Mouse (Mus musculus) hindbrain, embryonic 12.5 days (tissue): Measurements from ENCODE around the gene Gm10153. TPM values are rescaled to one million over a fixed set of nuclear protein-coding genes. Genes with fewer than 3 reads are reported as not detected.
"Not testable (repeated sequence)": the region's sequence is repeated elsewhere in the genome, so short reads cannot be mapped to it uniquely, and the experiment has no call there.

Experiments
- ATAC-seq: fragments of 200-750 bp; cut with Nextera tagmentation; 2 replicates; pipeline ENCODE4 v1.8.0; 2017; ENCODE audit warnings: moderate TSS enrichment; ENCODE audit not compliant: low FRiP score
- H3K27ac ChIP-seq: fragments of 300-500 bp; sonication (generic); 2 replicates; pipeline ENCODE4 v1.5.1; 2016; ENCODE audit warnings: mild to moderate bottlenecking
- H3K27me3 ChIP-seq: fragments of 300-500 bp; sonication (generic); 2 replicates; pipeline ENCODE4 v1.6.1; 2016; ENCODE audit warnings: mild to moderate bottlenecking
- H3K36me3 ChIP-seq: fragments of 300-500 bp; sonication (generic); 2 replicates; pipeline ENCODE4 v1.6.1; 2016; ENCODE audit warnings: mild to moderate bottlenecking
- H3K4me1 ChIP-seq: fragments of 300-500 bp; sonication (generic); 2 replicates; pipeline ENCODE4 v1.6.1; 2016
- H3K4me2 ChIP-seq: fragments of 300-500 bp; sonication (generic); replicated peaks from 2 replicates; pipeline ENCODE4 v1.6.1; 2016; ENCODE audit warnings: mild to moderate bottlenecking
- H3K4me3 ChIP-seq: fragments of 300-500 bp; sonication (generic); 2 replicates; pipeline ENCODE4 v1.5.1; 2016; ENCODE audit warnings: mild to moderate bottlenecking
- H3K9ac ChIP-seq: fragments of 300-500 bp; sonication (generic); 2 replicates; pipeline ENCODE4 v1.6.1; 2016; ENCODE audit warnings: mild to moderate bottlenecking, moderate library complexity
- H3K9me3 ChIP-seq: fragments of 300-500 bp; sonication (generic); replicated peaks from 2 replicates; pipeline ENCODE4 v1.6.1; 2016; ENCODE audit warnings: mild to moderate bottlenecking
- WGBS: fragments of 180-500 bp; shearing (Covaris S2); methylation state at CpG from one replicate; pipeline ENCODE4 v1.1.7; 2016; 5-methylcytosine and 5-hydroxymethylcytosine counted together
- polyA plus RNA-seq: library from polyadenylated mRNA; unstranded; fragments of >200 nt; fragmentation: Nextera tagmentation; extraction: Ambion mirVana; gene quantifications from 2 replicates; pipeline ENCODE4 v1.2.1, GENCODE M21; 2016

Gene Gm10153
- polyA plus RNA-seq: not detected in 2 replicates

GRCm38 (mm10) chr7:142190289-142190688, at the start of gene Gm10153:
Gm10153 (minus strand) TSS chr7:142190389.
- ATAC-seq: no peak
- Histone ChIP-seq H3K4me1 (no peaks in the 10 kb centered on the region), H3K4me3 (no peak within 1 kb of the TSS), H3K36me3 (no peaks in the 10 kb centered on the region), H3K27ac (no peak within 1 kb of the TSS), H3K9ac (no peak within 1 kb of the TSS), H3K27me3 (0 out of 2 replicates have a peak, but pooled peaks cover 3% of the 10 kb centered on the region), H3K9me3 (no peaks in the 10 kb centered on the region), H3K4me2 (no peak within 1 kb of the TSS)
- 37% methylated on average over 2 of the region's 2 CpGs for WGBS

GRCm38 (mm10) chr7:142231540-142231939, 41.4 kb upstream of the Gm10153 start:
- no peak for ATAC-seq
- Histone ChIP-seq H3K9me3 (0 out of 2 replicates have a peak, but pooled peaks cover 2% of the 10 kb centered on the region), H3K27me3 (no peaks in the 10 kb centered on the region), H3K9ac (no peak overlapping the region), H3K4me1 (no peaks in the 10 kb centered on the region), H3K4me2 (no peak overlapping the region), H3K27ac (no peak overlapping the region), H3K4me3 (no peak overlapping the region), H3K36me3 (no peaks in the 10 kb centered on the region)
- 30% methylated on average over 1 of the region's 1 CpGs for WGBS

- not testable (repeated sequence) for H3K4me2 ChIP-seq, H3K9me3 ChIP-seq, H3K4me3 ChIP-seq, H3K9ac ChIP-seq, H3K27me3 ChIP-seq, H3K36me3 ChIP-seq, H3K4me1 ChIP-seq, H3K27ac ChIP-seq, ATAC-seq
- 44% methylated on average over 3 of the region's 3 CpGs for WGBS
Observed at GRCm38 (mm10) chr7:142229871-142230270, 39.7 kb upstream of the Gm10153 start, which contains the start of gene Krtap5-5. Krtap5-5 (minus strand) TSS chr7:142229971.

- Histone ChIP-seq H3K4me2 (no peak overlapping the region), H3K9ac (no peak overlapping the region), H3K9me3 (no peaks in the 10 kb centered on the region), H3K4me3 (no peak overlapping the region), H3K27ac (no peak overlapping the region), H3K27me3 (no peaks in the 10 kb centered on the region), H3K36me3 (no peaks in the 10 kb centered on the region), H3K4me1 (no peaks in the 10 kb centered on the region; the same call in 1 of the 2 replicates)
- WGBS: 48% methylated on average over 2 of the region's 2 CpGs
- ATAC-seq: no peak
Observed at GRCm38 (mm10) chr7:142224518-142224917, 34.3 kb upstream of the Gm10153 start.

DNA sequence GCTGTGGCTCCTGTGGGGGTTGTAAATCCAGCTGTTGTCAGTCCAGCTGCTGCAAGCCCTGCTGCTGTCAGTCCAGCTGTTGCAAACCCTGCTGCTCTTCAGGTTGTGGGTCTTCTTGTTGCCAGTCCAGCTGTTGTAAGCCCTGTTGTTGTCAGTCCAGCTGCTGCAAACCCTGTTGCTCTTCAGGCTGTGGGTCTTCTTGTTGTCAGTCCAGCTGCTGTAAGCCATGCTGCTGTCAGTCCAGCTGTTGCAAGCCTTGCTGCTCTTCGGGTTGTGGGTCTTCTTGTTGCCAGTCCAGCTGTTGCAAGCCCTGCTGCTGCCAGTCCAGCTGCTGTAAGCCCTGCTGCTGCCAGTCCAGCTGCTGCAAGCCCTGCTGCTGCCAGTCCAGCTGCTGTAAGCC, 21.9 kb upstream of the Gm10153 start:
- H3K9ac ChIP-seq, H3K4me3 ChIP-seq, H3K4me2 ChIP-seq, H3K4me1 ChIP-seq, H3K9me3 ChIP-seq, H3K36me3 ChIP-seq, ATAC-seq, H3K27me3 ChIP-seq, H3K27ac ChIP-seq: not testable (repeated sequence)
- WGBS: 57% methylated on average over 1 of the region's 1 CpGs

DNA sequence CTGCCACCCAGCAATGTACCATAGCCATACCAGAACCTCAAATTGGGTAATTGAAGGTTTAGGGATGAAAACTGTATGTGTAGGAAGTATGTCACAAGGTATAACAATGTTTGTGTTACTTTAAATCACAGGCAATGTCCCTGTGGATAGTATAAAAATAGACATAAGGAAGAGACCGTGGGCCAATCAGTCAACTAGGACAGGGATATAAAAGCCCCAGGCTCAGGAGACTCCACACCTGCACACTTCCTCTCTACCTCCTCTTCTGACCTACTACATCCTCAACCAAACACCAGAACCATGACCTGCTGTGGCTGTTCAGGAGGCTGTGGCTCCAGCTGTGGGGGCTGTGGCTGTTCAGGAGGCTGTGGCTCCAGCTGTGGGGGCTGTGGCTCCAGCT, 21.4 kb upstream of the Gm10153 start, which contains the start of gene Gm7579:
Gene Gm7579, plus strand, starts transcription at position 301 of the 400 bp plus-strand sequence.
- Histone ChIP-seq H3K36me3 (no peaks in the 10 kb centered on the region), H3K4me3 (no peak within 1 kb of the TSS), H3K4me2 (no peak within 1 kb of the TSS), H3K27me3 (no peaks in the 10 kb centered on the region), H3K4me1 (no peaks in the 10 kb centered on the region), H3K9ac (no peak within 1 kb of the TSS), H3K9me3 (no peaks in the 10 kb centered on the region), H3K27ac (no peak within 1 kb of the TSS)
- ATAC-seq: no peak
- WGBS: 80% methylated on average over 1 of the region's 1 CpGs

- not testable (repeated sequence) for H3K9ac ChIP-seq, H3K4me2 ChIP-seq, H3K36me3 ChIP-seq, H3K9me3 ChIP-seq, H3K4me3 ChIP-seq, ATAC-seq, H3K4me1 ChIP-seq, H3K27me3 ChIP-seq, H3K27ac ChIP-seq
- WGBS: 75% methylated on average over 5 of the region's 5 CpGs
Observed at GRCm38 (mm10) chr7:142206891-142207290, 16.7 kb upstream of the Gm10153 start.

DNA sequence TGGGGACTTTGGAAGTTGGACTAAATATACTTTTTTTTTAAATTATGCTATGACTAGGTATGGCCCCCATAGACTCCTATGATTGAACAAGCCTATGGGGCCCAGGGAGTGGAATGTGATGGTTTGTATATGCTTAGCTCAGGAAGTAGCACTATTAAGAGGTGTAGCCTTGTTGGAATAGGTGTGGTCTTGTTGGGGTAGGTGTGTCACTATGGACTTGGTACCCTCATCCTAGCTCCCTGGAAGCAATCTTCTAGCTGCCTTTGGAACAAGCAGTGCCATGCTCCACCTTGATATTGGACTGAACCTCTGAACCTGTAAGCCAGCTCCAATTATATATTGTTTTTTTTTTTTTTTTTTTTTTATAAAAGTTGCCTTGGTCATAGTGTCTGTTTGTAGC, 15.3 kb upstream of the Gm10153 start:
- Histone ChIP-seq H3K4me2 (no peak overlapping the region), H3K27ac (no peak overlapping the region), H3K9me3 (no peaks in the 10 kb centered on the region), H3K9ac (no peak overlapping the region), H3K27me3 (peaks cover 3% of the 10 kb centered on the region; the same call in 1 of the 2 replicates), H3K4me1 (no peaks in the 10 kb centered on the region), H3K36me3 (no peaks in the 10 kb centered on the region), H3K4me3 (no peak overlapping the region)
- ATAC-seq: no peak

DNA sequence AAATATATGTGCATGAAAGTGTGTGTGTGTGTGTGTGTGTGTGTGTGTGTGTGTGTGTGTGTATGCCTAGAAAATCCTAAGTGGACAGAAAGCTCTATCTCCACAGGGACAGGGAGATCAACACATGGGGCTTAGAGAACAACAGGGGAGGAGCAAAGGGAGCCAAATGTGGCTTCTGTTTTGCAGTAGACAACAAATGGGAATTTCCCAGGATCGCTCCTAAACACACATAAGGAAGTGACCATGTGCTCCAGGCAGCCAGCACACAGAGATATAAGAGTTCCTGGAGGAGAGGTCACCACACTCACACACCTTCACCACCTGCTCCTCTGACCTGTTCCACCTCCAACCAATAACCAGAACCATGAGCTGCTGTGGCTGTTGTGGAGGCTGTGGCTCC, 10.9 kb upstream of the Gm10153 start, which contains the start of gene Krtap5-3:
Gene Krtap5-3, plus strand, starts transcription at position 301 of the 400 bp plus-strand sequence.
- no peaks in the 10 kb centered on the region for H3K36me3 ChIP-seq
- ATAC-seq: no peak

GRCm38 (mm10) chr7:142198748-142199147, 8.6 kb upstream of the Gm10153 start:
- Histone ChIP-seq H3K27ac (no peak overlapping the region), H3K9me3 (no peaks in the 10 kb centered on the region), H3K4me2 (no peak overlapping the region), H3K27me3 (peaks cover 3% of the 10 kb centered on the region; the same call in 1 of the 2 replicates), H3K36me3 (no peaks in the 10 kb centered on the region), H3K9ac (no peak overlapping the region), H3K4me3 (no peak overlapping the region), H3K4me1 (no peaks in the 10 kb centered on the region)
- no peak for ATAC-seq
- 74% methylated on average over 2 of the region's 2 CpGs for WGBS

More for the DNA sequence above, 10.9 kb upstream of the Gm10153 start, which contains the start of gene Krtap5-3:
- Histone ChIP-seq H3K9me3 (no peaks in the 10 kb centered on the region), H3K27ac (no peak within 1 kb of the TSS), H3K27me3 (peaks cover 3% of the 10 kb centered on the region; the same call in 1 of the 2 replicates), H3K9ac (no peak within 1 kb of the TSS), H3K4me2 (no peak within 1 kb of the TSS), H3K4me1 (no peaks in the 10 kb centered on the region), H3K4me3 (no peak within 1 kb of the TSS)
- 72% methylated on average over 1 of the region's 1 CpGs for WGBS

DNA sequence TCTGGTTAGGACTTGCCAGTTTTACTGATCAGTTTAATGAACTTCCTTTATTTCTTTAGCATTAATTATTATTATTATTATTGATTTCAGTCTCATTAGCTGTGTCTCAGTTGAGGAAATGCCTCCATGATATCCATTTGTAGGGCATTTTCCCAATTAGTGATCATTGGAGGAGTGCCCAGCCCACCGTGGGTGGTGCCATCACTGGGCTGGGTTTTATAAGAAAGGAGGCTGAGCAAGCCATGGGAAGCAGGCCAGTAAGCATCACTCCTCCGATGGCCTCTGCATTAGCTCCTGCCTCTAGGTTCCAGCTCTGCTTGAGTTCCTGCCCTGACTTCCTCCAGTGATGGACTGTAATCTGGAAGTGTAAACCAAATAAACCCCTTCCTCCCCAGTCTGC, 2.0 kb downstream of the Gm10153 start:
- Histone ChIP-seq H3K27ac (no peak overlapping the region), H3K27me3 (0 out of 2 replicates have a peak, but pooled peaks cover 3% of the 10 kb centered on the region), H3K36me3 (no peaks in the 10 kb centered on the region), H3K9ac (no peak overlapping the region), H3K4me3 (no peak overlapping the region), H3K9me3 (no peaks in the 10 kb centered on the region), H3K4me1 (no peaks in the 10 kb centered on the region), H3K4me2 (no peak overlapping the region)
- 80% methylated on average over 2 of the region's 2 CpGs for WGBS
- no peak for ATAC-seq

DNA sequence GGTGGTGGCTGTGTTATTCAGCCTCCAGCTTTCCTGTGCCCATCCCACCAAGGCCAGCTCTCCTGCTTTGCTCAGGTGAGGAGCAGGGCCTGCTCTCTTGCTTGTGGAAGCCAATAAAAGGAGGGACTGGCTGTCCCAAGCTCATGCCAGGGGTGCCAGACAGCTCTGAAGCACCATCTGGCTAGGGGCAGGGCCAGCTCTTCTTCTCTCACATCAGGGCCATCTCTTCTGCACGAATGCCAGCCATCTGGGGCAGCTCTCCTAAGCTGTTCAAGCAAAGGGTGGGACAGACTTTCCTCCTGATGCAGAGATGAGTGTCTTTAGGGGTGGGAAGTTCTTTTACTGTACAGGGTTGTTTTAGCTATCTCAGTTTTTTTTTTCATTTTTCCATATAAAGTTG, 9.2 kb downstream of the Gm10153 start:
- Histone ChIP-seq H3K4me1 (no peaks in the 10 kb centered on the region), H3K27ac (no peak overlapping the region), H3K9ac (no peak overlapping the region), H3K36me3 (no peaks in the 10 kb centered on the region), H3K4me3 (no peak overlapping the region), H3K4me2 (no peak overlapping the region), H3K27me3 (no peaks in the 10 kb centered on the region), H3K9me3 (no peaks in the 10 kb centered on the region)
- no peak for ATAC-seq
- 56% methylated on average over 1 of the region's 1 CpGs for WGBS

DNA sequence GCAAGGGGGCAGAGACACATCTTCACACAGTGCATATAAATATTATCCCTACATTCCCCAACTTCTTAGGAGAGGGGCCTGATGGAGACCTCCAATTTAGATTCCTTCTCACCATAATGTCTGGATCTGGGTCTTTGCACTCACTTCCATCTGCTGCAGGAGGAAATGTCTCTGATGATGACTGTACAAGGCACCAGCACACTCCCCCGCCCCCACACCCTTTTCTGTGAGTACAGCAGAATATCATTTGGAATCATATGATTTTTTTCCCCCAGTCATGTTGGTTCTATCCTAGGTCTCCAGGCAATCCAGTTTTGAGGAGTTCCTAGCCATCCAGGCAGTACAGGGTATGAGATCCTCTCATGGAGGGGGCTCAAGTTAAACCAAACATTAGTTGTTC, 11.5 kb downstream of the Gm10153 start:
- H3K4me1 ChIP-seq: no peaks in the 10 kb centered on the region
- H3K4me3 ChIP-seq: no peak overlapping the region
- no peak for ATAC-seq
- no peaks in the 10 kb centered on the region for H3K36me3 ChIP-seq
- no peak overlapping the region for H3K4me2 ChIP-seq
- no peaks in the 10 kb centered on the region for H3K27me3 ChIP-seq
- H3K9ac ChIP-seq: no peak overlapping the region
- no peak overlapping the region for H3K27ac ChIP-seq
- WGBS: 86% methylated on average over 1 of the region's 1 CpGs
- no peaks in the 10 kb centered on the region for H3K9me3 ChIP-seq
